Mouse (Mus musculus) thymus, adult 2 months (tissue): ENCODE results near the gene Zfp385a. TPM values are rescaled to one million over a fixed set of nuclear protein-coding genes. Genes with fewer than 3 reads are reported as not detected.

Experiments used
- DNase-seq: peaks from one replicate; pipeline ENCODE4 v3.0.0; 2021
- H3K27ac ChIP-seq: fragments of 200-500 bp; 2 replicates; pipeline ENCODE4 v1.5.1; 2012; ENCODE audit warnings: low read length, control low read depth; ENCODE audit not compliant: control insufficient read depth, insufficient read depth
- H3K27me3 ChIP-seq: fragments of 200-500 bp; 2 replicates; pipeline ENCODE4 v1.6.1; 2012; ENCODE audit warnings: mild to moderate bottlenecking, low read length, moderate library complexity, mixed read lengths; ENCODE audit not compliant: control insufficient read depth, insufficient read depth
- H3K36me3 ChIP-seq: fragments of 200-500 bp; 2 replicates; pipeline ENCODE4 v1.6.1; 2012; ENCODE audit warnings: mild to moderate bottlenecking, low read length, moderate library complexity; ENCODE audit not compliant: control insufficient read depth, insufficient read depth
- H3K4me1 ChIP-seq: fragments of 200-500 bp; replicated peaks from 2 replicates; pipeline ENCODE4 v1.6.1; 2012; ENCODE audit warnings: low read length; ENCODE audit not compliant: control insufficient read depth, insufficient read depth
- H3K4me3 ChIP-seq: fragments of 200-500 bp; 2 replicates; pipeline ENCODE4 v1.5.1; 2012; ENCODE audit warnings: mild to moderate bottlenecking, low read length, control low read depth, moderate library complexity; ENCODE audit not compliant: control insufficient read depth, insufficient read depth
- CTCF ChIP-seq: fragments of 200-500 bp; IDR thresholded peaks from 2 replicates; pipeline ENCODE4 v1.5.1; 2012; ENCODE audit warnings: mild to moderate bottlenecking, control low read depth, low read length, moderate library complexity, borderline replicate concordance; ENCODE audit not compliant: control insufficient read depth, poor library complexity, insufficient read depth; ENCODE audit errors: extremely low read depth
- POLR2A ChIP-seq: fragments of 200-500 bp; IDR thresholded peaks from 2 replicates; pipeline ENCODE4 v1.6.1; 2012; ENCODE audit warnings: mild to moderate bottlenecking, low read length, control low read depth, moderate library complexity; ENCODE audit not compliant: control insufficient read depth, poor library complexity, insufficient read depth; ENCODE audit errors: extremely low read depth
- WGBS: fragments of 180-500 bp; shearing (Covaris S2); methylation state at CpG from one replicate; pipeline ENCODE4 v1.1.7; 2018; 5-methylcytosine and 5-hydroxymethylcytosine counted together
- polyA plus RNA-seq: library from polyadenylated mRNA; depleted of rRNA; stranded (reverse); fragments of >200 nt; gene quantifications from 2 replicates; pipeline ENCODE4 v1.2.3, GENCODE M21; 2012

Gene Zfp385a
- polyA plus RNA-seq, 1 experiment, result 18.6 TPM

- Histone ChIP-seq H3K36me3 (peaks cover 4% of the 10 kb centered on the region), H3K27me3 (no peaks in the 10 kb centered on the region), H3K4me3 (no peak overlapping the region), H3K27ac (no peak overlapping the region), H3K4me1 (peaks cover 1% of the 10 kb centered on the region; the same call in 1 of the 2 replicates)
- TF ChIP-seq CTCF, result no peak
- no peak for TF ChIP-seq POLR2A
- WGBS, result 93% methylated on average over 6 of the region's 6 CpGs
- no peak for DNase-seq
Measured at GRCm38 (mm10) chr15:103345789-103346188, 5.9 kb upstream of the Zfp385a start.

- Histone ChIP-seq H3K27ac (no peak overlapping the region), H3K27me3 (no peaks in the 10 kb centered on the region), H3K4me1 (peaks cover 18% of the 10 kb centered on the region), H3K36me3 (peaks cover 4% of the 10 kb centered on the region), H3K4me3 (no peak overlapping the region)
- no peak for DNase-seq
- no peak for TF ChIP-seq CTCF
- no peak for TF ChIP-seq POLR2A
Measured at GRCm38 (mm10) chr15:103343556-103343955, 3.7 kb upstream of the Zfp385a start.

- Histone ChIP-seq H3K36me3 (peaks cover 4% of the 10 kb centered on the region), H3K27ac (no peak overlapping the region), H3K27me3 (no peaks in the 10 kb centered on the region), H3K4me3 (no peak overlapping the region), H3K4me1 (peaks cover 23% of the 10 kb centered on the region)
- WGBS, result 85% methylated on average over 3 of the region's 3 CpGs
- TF ChIP-seq POLR2A, result no peak
- TF ChIP-seq CTCF, result no peak
- no peak for DNase-seq
Measured at GRCm38 (mm10) chr15:103343008-103343407, 3.1 kb upstream of the Zfp385a start.

GRCm38 (mm10) chr15:103342415-103342814 is 2.5 kb upstream of the Zfp385a start:
- DNase-seq, result peak; percentile 72
- peaks cover 4% of the 10 kb centered on the region for H3K36me3 ChIP-seq

GRCm38 (mm10) chr15:103341547-103341946 is 1.7 kb upstream of the Zfp385a start:
- no peaks in the 10 kb centered on the region for H3K27me3 ChIP-seq
- 89% methylated on average over 8 of the region's 8 CpGs for WGBS

More at GRCm38 (mm10) chr15:103342415-103342814, 2.5 kb upstream of the Zfp385a start:
- Histone ChIP-seq H3K4me3 (no peak overlapping the region), H3K27ac (no peak overlapping the region), H3K4me1 (peaks cover 23% of the 10 kb centered on the region), H3K27me3 (no peaks in the 10 kb centered on the region)
- TF ChIP-seq CTCF, result no peak
- no peak for TF ChIP-seq POLR2A
- 35% methylated on average over 4 of the region's 4 CpGs for WGBS

GRCm38 (mm10) chr15:103340786-103341185 is 893 bp upstream of the Zfp385a start:
- DNase-seq, result no peak
- Histone ChIP-seq H3K27ac (no peak overlapping the region), H3K36me3 (peaks cover 4% of the 10 kb centered on the region), H3K4me3 (no peak overlapping the region), H3K27me3 (no peaks in the 10 kb centered on the region), H3K4me1 (peaks cover 26% of the 10 kb centered on the region)
- TF ChIP-seq CTCF (no peak), POLR2A (no peak)
- WGBS, result 27% methylated on average over 4 of the region's 4 CpGs

More at GRCm38 (mm10) chr15:103341547-103341946, 1.7 kb upstream of the Zfp385a start:
- Histone ChIP-seq H3K4me1 (peaks cover 26% of the 10 kb centered on the region), H3K4me3 (no peak overlapping the region), H3K36me3 (peaks cover 4% of the 10 kb centered on the region), H3K27ac (no peak overlapping the region)
- DNase-seq, result no peak
- TF ChIP-seq CTCF (no peak), POLR2A (no peak)
